Mouse (Mus musculus) megakaryocyte-erythroid progenitor cell, adult 5-6 weeks (primary cell): ENCODE data around the gene Olfr1123. TPM values are rescaled to one million over a fixed set of nuclear protein-coding genes. Genes with fewer than 3 reads are reported as not detected.
"Not testable (repeated sequence)": the region's sequence is repeated elsewhere in the genome, so short reads cannot be mapped to it uniquely, and the experiment has no call there.

Experiments
- ATAC-seq: replicated peaks from 2 replicates; pipeline ENCODE4 v1.8.0; 2016; ENCODE audit warnings: mild to moderate bottlenecking, inconsistent platforms; ENCODE audit not compliant: severe bottlenecking, poor library complexity, low FRiP score, low TSS enrichment
- total RNA-seq, 2 experiments: library from RNA; stranded (forward) in 1 of 2; stranded (reverse) in 1 of 2; fragments of 200-1000, 215-1000 nt in 1 of 2; fragments of >200 nt in 1 of 2; fragmentation: Nextera tagmentation in 1 of 2; gene quantifications; 2 replicates each; pipeline ENCODE4 v1.2.3; 2014 to 2017

The Olfr1123 gene
- total RNA-seq (2014; fragmentation: Nextera tagmentation) (not detected in 2 replicates), total RNA-seq (2017) (not detected in 2 replicates)

DNA sequence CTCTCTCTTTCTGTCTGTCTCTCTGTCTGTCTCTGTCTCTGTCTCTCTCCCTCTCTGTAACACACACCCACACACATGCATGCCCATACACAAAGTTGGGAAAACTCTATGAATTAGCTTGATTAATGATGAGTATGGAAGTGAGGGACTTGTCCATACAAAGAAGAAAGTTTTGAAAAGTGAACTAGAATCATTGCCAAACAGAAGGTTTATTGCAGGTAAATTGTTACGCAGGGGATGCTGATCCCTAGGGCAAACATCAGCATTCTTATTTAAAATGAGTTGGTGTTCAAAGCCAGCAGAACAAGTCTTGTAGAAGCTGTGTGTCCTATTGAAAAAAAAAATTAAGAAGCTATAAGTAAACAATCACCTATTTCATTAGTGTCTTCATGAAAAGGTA is at the start of gene Olfr1123:
Gene Olfr1123 (plus strand): TSS at position 301 of the 400 bp plus-strand sequence.
- ATAC-seq, result no peak

DNA sequence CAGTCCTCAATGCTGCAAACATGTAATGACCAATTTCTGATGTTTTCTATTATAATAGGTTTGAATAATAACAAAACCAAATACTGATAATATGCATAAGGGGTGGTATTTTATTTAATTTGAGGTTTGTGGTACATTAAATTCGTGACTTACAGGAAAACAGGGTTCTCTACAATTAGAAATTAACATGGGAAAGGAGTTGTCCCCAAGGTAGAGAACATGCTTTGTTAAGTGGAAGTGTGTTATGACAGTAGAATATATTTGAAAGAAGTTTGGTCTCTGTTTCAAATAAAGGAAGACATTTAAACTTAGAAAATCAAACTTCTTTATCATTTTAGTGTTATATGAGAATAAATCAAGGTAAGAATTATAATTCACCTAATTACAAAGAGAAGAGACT is 46.8 kb upstream of the Olfr1123 start, which contains the start of gene Olfr1121:
Gene Olfr1121 (plus strand): TSS at position 301 of the 400 bp plus-strand sequence.
- no peak for ATAC-seq

DNA sequence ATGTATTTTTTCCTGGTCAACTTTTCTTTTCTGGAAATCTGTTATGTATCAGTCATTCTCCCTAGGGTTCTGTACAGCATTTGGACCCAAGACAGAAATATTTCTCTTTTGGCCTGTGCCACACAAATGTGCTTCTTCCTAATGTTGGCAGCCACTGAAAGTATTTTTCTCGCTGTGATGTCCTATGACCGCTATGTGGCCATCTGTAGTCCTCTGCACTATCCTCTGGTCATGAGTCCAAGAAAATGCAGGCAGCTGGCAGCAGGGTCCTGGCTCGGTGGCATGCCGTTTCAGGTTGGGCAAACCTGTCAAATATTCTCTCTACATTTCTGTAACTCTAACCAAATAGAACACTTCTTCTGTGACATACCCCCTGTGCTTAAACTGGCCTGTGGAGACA is 44.7 kb upstream of the Olfr1123 start:
- ATAC-seq, result no peak

DNA sequence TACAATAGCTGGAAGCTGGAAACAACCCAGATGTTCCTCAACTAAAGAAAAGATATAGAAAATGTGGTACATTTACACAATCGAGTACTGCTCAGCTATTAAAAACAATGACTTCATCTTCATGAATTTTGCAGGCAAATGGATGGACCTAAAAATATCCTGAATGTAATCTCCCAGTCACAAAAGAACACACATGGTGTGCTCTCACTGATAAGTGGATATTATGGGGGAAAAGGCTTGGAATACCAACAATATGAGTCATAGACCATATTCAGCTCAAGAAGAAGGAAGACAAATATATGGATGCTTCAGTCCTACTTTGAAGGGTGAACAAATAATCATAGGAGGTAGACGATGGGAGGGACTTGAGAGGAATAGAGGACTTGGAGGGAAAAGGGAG is 32.5 kb upstream of the Olfr1123 start:
- ATAC-seq, result no peak

DNA sequence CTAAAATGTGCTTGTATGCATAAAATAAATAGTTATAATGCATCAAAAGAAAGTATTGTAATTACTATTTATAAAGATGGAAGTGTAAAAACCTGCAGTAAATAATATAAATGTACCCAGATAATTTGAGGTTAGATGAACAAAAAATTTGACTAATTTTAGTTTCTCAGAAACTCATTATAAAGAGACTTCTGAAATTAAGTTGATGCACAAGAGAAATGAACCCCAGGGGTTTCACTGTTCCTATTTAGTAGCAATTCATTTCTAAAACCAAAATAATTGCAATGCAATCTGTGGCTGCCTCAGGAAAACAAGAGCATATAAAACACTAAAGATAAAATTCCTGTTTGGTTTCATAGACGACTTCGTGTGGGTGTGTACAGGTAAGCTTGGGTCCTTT is 30.9 kb upstream of the Olfr1123 start, which contains the start of gene Olfr1122:
Gene Olfr1122 (plus strand): TSS at position 301 of the 400 bp plus-strand sequence.
- ATAC-seq, result no peak

DNA sequence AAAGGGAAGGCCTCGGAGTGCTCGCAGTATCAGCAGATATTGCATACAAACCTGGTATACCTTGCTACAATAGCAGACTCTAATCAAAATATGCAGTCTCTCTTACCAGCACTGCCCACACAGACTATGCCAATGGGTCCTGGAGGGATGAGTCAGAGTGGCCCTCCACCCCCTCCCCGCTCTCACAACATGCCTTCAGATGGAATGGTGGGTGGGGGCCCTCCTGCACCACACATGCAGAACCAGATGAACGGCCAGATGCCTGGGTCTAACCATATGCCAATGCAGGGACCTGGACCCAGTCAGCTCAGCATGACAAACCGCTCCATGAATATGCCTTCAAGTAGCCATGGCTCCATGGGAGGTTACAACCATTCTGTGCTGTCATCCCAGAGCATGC is 22.8 kb upstream of the Olfr1123 start:
- ATAC-seq, result not testable (repeated sequence)

DNA sequence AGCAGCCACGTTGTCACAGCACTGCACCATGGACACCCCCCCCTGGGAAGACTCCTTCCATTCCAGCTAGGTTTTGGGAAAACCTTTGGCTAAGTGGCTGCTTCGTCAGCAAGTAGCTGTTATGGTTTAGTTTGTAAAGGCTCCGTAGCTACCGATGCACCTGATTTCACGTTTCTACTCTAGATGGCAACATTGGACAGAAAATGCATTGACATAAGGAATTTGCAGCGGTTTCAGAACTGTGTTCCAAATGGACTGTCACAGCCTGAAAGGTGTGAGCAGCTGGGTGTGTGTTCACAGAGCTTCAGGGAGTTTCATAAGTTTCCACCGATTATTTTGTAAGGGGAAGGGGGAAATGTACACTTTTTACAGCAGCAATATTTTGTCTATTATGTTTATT is 21.7 kb upstream of the Olfr1123 start:
- not testable (repeated sequence) for ATAC-seq

DNA sequence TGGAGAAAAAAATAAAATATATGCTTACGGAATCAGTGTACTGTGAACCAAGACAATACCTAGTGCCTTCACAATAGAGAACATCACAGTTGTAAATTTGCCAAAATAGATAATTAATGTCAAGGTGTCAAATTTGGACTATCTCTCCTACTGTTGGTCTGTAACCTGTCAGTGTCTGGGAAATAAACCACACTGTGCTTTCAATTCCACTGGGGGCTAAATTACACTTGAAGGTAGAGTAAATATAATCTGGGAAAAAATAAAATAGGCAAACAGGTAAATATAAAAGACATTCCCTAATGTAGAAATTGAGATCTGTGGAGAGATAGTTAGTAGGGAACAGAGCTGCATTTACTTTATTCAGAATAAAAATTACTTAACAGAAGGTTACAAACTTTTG is 13.5 kb downstream of the Olfr1123 start, which contains the start of gene Olfr1124:
Gene Olfr1124 (plus strand): TSS at position 301 of the 400 bp plus-strand sequence.
- ATAC-seq, result no peak

DNA sequence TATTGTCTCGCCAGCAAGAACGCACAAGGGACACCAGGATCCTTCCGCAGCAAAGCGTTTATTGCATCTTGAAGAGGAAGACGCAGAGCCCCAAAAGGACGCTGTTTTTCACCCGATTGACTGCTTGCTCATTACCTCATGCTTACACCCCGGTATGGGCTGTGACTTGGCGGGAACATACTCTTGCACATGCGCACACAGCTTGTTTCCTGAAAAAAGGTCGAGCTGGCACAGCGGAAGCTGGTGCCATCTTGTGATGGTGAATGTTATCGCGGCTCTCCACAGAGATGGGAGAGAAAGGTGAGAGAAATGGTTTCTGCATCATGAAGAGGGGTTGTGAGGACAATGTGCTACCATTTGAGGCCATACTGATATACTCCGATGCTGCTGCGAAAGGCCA is 21.3 kb downstream of the Olfr1123 start:
- no peak for ATAC-seq

DNA sequence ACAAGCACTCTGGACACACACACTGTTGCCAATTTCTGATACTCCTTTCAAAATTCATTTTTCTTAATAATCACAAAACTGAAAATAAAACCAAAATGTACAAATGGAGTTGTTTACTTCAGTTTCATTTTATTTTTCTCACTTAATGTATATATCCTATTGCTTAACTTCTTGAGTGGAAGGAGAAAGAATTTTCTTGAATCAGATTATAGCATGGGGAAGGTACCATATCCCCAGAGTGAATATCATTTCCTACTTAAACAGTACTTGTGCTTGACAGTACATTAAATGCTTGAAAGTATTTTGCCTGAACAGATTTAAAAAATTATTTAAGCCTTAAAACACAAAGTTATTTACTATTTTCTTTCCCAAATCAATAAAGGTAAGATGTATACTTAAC is 37.2 kb downstream of the Olfr1123 start, which contains the start of gene Olfr1126:
Gene Olfr1126 (plus strand): TSS at position 301 of the 400 bp plus-strand sequence.
- ATAC-seq, result no peak

DNA sequence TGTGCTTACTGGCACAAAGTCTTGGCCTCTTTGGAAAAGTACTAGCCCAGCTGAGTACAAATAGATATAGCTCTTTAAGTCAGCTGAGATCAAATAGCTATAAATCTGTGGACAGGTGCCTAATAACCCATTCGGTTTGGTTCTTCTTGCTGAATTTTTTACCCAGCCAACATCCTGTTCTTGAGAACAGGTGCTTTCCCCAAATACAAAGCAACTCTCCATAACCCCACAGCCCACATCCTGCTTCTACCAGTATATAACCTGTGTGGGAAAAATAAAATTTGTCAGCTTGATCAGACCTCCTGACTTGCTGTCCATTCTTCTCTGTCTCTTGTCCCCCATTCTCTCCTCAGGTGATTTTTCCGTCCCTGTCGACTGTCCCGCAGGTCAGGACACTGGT is 45.3 kb downstream of the Olfr1123 start:
- ATAC-seq, result no peak

Other genes starting within 250 kb of the Olfr1123 start
- not detected in 2 replicates for gene Olfr1112, start 228.8 kb upstream of the Olfr1123 start, total RNA-seq (2014; fragmentation: Nextera tagmentation)
- gene Olfr1112, start 228.8 kb upstream of the Olfr1123 start, total RNA-seq (2017), result not detected in 2 replicates
- not detected in 2 replicates for gene Olfr1113, start 207.7 kb upstream of the Olfr1123 start, total RNA-seq (2014; fragmentation: Nextera tagmentation)
- gene Olfr1113, start 207.7 kb upstream of the Olfr1123 start, total RNA-seq (2017), result not detected in 2 replicates
- not detected in 2 replicates for gene Olfr1115, start 168.6 kb upstream of the Olfr1123 start, total RNA-seq (2014; fragmentation: Nextera tagmentation)
- not detected in 2 replicates for gene Olfr1115, start 168.6 kb upstream of the Olfr1123 start, total RNA-seq (2017)
- gene Olfr1116, start 149.1 kb upstream of the Olfr1123 start, total RNA-seq (2014; fragmentation: Nextera tagmentation), result not detected in 2 replicates
- gene Olfr1116, start 149.1 kb upstream of the Olfr1123 start, total RNA-seq (2017), result not detected in 2 replicates
- gene Olfr1118, start 109.1 kb upstream of the Olfr1123 start, total RNA-seq (2014; fragmentation: Nextera tagmentation), result not detected in 2 replicates
- not detected in 2 replicates for gene Olfr1118, start 109.1 kb upstream of the Olfr1123 start, total RNA-seq (2017)
- not detected in 2 replicates for gene Olfr1120, start 61.8 kb upstream of the Olfr1123 start, total RNA-seq (2014; fragmentation: Nextera tagmentation)
- not detected in 2 replicates for gene Olfr1120, start 61.8 kb upstream of the Olfr1123 start, total RNA-seq (2017)
- not detected in 2 replicates for gene Olfr1121, start 46.7 kb upstream of the Olfr1123 start, total RNA-seq (2014; fragmentation: Nextera tagmentation)
- not detected in 2 replicates for gene Olfr1121, start 46.7 kb upstream of the Olfr1123 start, total RNA-seq (2017)
- not detected in 2 replicates for gene Olfr1122, start 30.8 kb upstream of the Olfr1123 start, total RNA-seq (2014; fragmentation: Nextera tagmentation)
- gene Olfr1122, start 30.8 kb upstream of the Olfr1123 start, total RNA-seq (2017), result not detected in 2 replicates
- gene Olfr1124, start 13.6 kb downstream of the Olfr1123 start, total RNA-seq (2014; fragmentation: Nextera tagmentation), result not detected in 2 replicates
- gene Olfr1124, start 13.6 kb downstream of the Olfr1123 start, total RNA-seq (2017), result not detected in 2 replicates
- not detected in 2 replicates for gene Olfr1126, start 37.3 kb downstream of the Olfr1123 start, total RNA-seq (2014; fragmentation: Nextera tagmentation)
- not detected in 2 replicates for gene Olfr1126, start 37.3 kb downstream of the Olfr1123 start, total RNA-seq (2017)
- gene Pramel7, start 80.5 kb downstream of the Olfr1123 start, total RNA-seq (2014; fragmentation: Nextera tagmentation), result not detected in 2 replicates
- not detected in 2 replicates for gene Pramel7, start 80.5 kb downstream of the Olfr1123 start, total RNA-seq (2017)
- gene Pramel6, start 89.9 kb downstream of the Olfr1123 start, total RNA-seq (2014; fragmentation: Nextera tagmentation), result not detected in 2 replicates
- gene Pramel6, start 89.9 kb downstream of the Olfr1123 start, total RNA-seq (2017), result not detected in 2 replicates
- not detected in 2 replicates for gene Olfr153, start 115.2 kb downstream of the Olfr1123 start, total RNA-seq (2014; fragmentation: Nextera tagmentation)
- not detected in 2 replicates for gene Olfr153, start 115.2 kb downstream of the Olfr1123 start, total RNA-seq (2017)
- not detected in 2 replicates for gene Olfr1128, start 128.9 kb downstream of the Olfr1123 start, total RNA-seq (2014; fragmentation: Nextera tagmentation)
- not detected in 2 replicates for gene Olfr1128, start 128.9 kb downstream of the Olfr1123 start, total RNA-seq (2017)
- not detected in 2 replicates for gene Olfr1129, start 157.3 kb downstream of the Olfr1123 start, total RNA-seq (2014; fragmentation: Nextera tagmentation)
- gene Olfr1129, start 157.3 kb downstream of the Olfr1123 start, total RNA-seq (2017), result not detected in 2 replicates
- gene Olfr1130, start 189.6 kb downstream of the Olfr1123 start, total RNA-seq (2014; fragmentation: Nextera tagmentation), result not detected in 2 replicates
- gene Olfr1130, start 189.6 kb downstream of the Olfr1123 start, total RNA-seq (2017), result not detected in 2 replicates
- not detected in 2 replicates for gene Olfr1131, start 210.5 kb downstream of the Olfr1123 start, total RNA-seq (2014; fragmentation: Nextera tagmentation)
- gene Olfr1131, start 210.5 kb downstream of the Olfr1123 start, total RNA-seq (2017), result not detected in 2 replicates
- gene Olfr1132, start 220.9 kb downstream of the Olfr1123 start, total RNA-seq (2014; fragmentation: Nextera tagmentation), result not detected in 2 replicates
- not detected in 2 replicates for gene Olfr1132, start 220.9 kb downstream of the Olfr1123 start, total RNA-seq (2017)
- gene Olfr1133, start 230.7 kb downstream of the Olfr1123 start, total RNA-seq (2014; fragmentation: Nextera tagmentation), result not detected in 2 replicates
- gene Olfr1133, start 230.7 kb downstream of the Olfr1123 start, total RNA-seq (2017), result not detected in 2 replicates
- not detected in 2 replicates for gene Olfr1134, start 241.8 kb downstream of the Olfr1123 start, total RNA-seq (2014; fragmentation: Nextera tagmentation)
- gene Olfr1134, start 241.8 kb downstream of the Olfr1123 start, total RNA-seq (2017), result not detected in 2 replicates